Mouse (Mus musculus) left cerebral cortex, adult 18-20 months (tissue): ENCODE measurements around the gene Cog8. TPM values are rescaled to one million over a fixed set of nuclear protein-coding genes. Genes with fewer than 3 reads are reported as not detected.
"Not testable (repeated sequence)": the region's sequence is repeated elsewhere in the genome, so short reads cannot be mapped to it uniquely, and the experiment has no call there.

Experiments used
- DNase-seq, 2 experiments: peaks; one replicate each; pipeline ENCODE4 v3.0.0; 2021 to 2022; ENCODE audit warnings: low spot score in 2 of 2, mixed read lengths in 1 of 2
- microRNA-seq, 2 experiments: library from miRNA; unstranded; fragments of <30 nt; microRNA quantifications; one replicate each; pipeline ENCODE4 v1.2.0; 2021
- total RNA-seq, 2 experiments: library from RNA; stranded (reverse); gene quantifications; 2 replicates each; pipeline ENCODE4 v1.2.3; 2021

Cog8 gene
- total RNA-seq, 2 experiments from 2014 or later: 25.6 to 27.8 TPM

DNA sequence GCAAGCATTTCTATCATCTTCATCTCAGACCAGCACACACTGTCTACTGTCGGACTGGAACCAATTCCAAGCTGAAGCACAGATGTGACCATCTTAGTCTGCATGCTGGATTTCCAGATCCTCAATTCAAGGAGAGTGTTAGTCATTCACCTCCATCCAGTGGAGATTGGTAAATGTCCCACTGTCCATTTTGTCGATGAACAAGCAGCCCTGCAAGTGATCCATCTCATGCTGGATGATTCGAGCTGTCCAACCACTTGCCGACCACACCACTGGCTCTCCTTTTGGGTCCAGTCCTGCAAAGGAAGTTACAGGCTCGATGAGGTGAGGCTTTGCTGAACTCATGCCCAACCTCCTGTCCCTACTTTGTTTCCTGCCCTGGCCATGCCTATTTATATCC lies 9.5 kb downstream of the Cog8 start:
- DNase-seq: no peak

DNA sequence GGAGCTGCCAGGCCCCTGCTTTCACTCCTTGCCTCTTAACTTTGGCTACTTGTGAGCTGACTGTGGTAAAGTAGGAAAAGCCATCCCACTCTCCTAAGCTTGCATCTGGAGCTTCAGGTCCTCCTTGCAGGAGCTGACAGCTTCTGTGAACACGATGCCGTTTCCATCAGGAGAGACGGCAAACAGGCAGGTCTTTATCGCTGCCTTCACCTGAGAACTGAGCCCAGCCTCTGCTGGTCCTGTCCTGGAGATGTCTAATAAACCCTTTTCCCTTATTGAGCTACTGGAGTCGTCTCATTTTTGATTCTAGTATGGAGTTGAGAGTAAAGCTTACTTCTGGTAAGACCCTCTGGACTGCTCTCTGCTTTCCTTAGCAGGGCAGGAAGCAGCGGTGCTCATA lies 11.0 kb downstream of the Cog8 start:
- DNase-seq: no peak

DNA sequence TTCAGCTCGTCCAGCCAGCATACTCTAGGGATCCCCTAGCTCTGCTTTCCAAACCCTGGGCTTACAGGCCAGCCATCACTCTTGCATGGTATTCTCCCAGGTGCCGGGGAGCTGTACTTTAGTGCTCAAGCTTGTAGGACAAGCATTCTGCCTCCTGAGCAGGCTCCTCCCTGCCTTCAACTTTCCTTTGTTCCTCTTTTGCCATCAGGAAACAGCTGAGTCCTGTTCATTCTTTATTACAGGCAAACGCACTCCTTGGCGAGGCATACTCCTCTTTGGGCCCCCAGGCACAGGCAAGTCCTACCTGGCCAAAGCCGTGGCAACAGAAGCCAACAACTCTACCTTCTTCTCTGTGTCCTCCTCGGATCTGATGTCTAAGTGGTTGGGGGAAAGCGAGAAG lies 15.9 kb downstream of the Cog8 start:
- DNase-seq: no peak

DNA sequence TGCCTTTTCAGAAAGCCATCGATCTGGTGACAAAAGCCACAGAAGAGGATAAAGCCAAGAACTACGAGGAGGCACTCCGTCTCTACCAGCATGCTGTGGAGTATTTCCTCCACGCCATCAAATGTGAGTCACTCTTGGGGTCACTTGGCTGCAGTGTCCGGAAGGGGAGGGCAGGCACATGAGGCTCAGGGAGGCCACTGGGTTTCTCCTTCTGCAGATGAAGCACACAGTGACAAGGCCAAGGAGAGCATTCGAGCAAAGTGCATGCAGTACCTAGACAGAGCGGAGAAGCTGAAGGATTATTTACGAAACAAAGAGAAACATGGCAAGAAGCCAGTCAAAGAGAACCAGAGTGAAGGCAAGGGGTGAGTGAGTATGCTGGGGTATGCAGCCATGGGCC lies 19.9 kb downstream of the Cog8 start:
- DNase-seq: no peak

DNA sequence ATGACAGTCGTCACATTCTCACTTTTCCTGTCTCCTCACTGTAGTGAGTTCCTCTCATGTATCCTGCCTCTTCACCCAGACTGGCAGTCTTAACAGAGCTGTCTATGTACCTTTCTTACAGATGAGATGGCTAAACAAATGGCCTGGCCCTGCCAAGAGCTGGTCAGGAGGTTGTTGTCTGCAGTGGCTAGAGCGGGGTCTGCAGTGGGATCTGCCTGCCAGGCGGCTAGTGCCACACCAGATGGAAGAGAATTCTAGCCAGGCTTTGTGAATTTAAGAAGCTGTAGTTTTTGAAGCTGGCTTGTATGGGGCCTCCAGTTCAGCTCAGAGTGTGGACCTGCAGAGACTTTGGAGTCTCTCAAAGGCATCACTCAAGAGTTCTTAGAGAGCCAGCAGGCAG lies 20.8 kb downstream of the Cog8 start:
- DNase-seq: no peak

DNA sequence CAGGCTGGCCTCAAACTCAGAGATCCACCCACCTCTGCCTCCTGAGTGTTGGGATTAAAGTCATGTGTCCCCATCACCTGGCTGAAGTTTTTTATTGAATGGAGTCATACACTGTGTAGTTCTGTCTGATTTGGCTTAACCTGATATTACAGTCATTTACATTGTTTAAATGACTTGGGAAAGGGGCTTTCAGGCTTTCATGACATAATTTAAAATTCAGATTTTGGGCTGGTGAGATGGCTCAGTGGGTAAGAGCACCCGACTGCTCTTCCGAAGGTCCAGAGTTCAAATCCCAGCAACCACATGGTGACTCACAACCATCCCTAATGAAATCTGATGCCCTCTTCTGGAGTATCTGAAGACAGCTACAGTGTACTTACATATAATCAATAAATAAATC lies 22.9 kb downstream of the Cog8 start:
- not testable (repeated sequence) for DNase-seq

DNA sequence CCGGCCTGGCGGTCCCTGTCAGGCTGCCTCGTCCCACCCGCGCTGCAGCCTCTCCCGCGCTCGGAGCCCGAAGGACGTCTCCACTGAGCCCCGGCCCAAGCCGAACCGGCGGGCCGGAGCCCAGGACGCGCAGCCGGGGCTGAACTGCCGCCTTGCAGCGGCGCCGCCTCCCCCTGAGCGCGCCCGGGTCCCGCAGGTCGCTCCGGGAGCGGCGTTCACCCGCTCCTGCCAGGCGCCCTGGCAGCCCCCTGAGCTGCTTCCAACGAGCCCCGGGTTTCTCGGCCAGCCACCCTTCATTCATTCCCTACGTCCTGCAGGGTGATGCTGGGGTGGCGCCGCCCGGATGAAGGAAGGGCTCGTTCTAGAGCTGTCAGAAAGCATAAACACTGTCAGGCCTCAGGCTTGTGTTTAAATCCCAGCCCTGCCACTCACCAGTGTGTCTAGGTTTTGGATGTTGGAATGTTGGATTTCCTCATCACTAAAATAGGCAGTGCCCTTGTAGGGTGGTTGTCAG lies 24.9 kb downstream of the Cog8 start:
- no peak for DNase-seq

DNA sequence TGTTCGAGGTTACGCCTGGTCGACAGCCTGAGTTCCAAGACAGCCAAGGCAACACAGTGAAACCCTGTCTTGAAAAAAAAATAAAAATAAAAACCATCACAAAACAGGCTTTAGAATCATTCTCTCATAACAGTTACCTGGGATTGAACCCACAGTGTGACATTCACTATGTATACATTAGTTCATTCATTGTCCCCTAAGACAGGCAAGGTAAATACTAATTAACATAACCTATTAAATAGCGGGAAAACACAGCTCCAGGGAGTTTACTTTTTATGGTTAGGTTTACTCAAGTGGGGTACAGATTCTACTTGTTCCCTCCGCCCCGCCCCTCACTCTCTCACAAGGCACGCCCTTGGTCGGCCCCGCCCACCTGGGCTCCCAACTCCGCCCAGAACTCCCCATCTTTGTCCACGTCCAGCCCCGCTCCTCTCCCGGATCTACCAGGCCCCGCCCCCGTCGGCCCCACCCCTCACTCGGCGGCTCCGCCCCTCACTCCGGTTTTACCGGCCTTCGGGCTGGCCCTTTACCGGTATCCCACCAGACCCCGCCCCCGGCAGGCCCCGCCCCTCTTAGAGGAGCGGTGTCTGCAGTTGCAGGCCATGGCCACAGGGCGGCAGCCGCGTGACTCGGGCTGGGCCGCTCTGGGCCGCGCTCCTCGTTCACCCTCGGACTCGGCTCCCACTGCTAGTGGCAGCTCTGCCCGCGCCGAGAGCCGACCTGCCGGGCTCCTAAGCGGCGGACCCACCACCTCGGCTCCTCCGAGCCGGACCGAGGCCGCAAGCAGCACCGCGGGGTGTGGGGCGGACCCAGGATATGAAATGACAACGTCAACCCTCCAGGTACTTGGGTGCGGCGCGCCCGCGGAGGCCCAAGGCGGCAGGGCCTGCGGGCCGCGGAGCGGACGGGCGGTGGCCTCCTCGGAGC lies 25.6 kb downstream of the Cog8 start, which contains the start of gene Vps4a:
Gene Vps4a, plus strand, starts transcription at position 573 of the 927 bp plus-strand sequence.
- DNase-seq: peak; percentile 95

DNA sequence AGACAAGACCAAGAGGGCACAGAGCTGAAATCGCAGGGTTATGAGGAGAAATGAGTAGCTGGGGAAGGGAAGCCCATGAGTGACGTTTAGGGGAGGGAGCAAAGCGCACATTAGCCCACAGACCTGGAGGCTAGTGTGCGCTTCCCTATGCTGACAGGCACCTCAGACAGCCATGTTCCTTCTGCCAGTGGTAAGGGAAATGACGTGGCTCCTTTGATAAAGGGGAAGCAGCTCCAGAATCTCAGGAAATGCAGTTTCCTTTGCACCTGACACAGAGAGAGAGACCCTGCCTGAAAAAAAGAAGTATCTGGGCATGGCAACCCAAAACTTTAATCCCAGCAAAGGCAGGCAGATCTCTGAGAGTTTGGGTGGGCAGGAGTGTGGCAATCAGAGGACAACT lies 26.4 kb downstream of the Cog8 start:
- DNase-seq: no peak

DNA sequence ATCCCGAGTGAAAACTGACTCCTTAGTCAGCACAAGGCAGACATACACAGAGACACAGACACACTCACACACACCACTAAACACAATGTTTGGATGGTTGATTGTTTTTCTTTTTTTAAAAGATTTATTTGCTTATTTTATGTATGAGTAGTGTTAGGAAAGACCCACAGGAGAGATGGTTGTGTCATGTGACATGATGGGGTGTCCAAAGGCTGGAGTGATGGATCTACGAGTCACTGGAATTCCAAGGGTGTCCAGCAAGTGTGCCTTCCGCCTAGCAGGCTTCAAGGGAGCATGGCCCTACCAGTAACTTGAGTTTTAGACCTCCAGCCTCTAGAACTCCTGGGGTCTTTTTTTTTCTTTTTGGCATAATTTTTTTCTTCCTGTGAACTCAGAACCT lies 27.2 kb downstream of the Cog8 start:
- no peak for DNase-seq

DNA sequence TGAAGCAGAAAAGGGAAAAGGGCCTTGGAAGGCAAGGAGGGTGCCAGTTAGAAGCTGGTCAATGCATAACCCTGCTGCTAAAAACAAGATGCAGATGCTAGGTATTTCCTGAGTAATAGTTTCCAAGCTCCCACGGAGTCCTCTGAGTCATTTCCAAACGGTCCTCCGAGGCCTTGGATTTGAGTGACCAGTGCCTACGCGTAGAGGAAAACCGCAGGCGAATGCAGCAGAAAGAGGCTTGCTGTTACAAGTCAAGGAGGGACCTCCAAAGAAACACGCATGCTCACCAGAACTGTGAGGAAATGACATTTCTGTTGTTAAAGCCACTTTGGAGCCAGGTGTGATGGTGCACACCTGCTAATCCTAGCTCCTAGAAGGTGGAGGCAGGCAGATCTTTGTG lies 33.0 kb downstream of the Cog8 start:
- DNase-seq: no peak

DNA sequence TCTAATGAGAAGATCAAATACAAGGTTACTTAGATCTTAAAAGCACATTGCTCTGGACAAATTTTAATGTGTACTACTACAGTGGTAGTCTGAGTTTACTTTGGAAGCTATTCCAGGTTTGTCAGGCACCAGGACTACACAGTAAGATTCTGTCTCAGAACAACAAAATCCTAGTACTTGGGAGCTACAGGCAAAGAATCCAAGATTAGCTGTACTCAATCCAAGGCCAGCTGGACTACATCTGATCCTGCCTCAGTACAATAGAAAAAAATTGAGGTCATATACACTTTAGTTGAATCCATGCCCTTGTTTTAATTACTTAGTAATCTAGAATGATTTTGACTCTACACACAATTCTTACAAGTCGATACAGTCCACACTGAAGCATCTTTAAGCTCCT lies 41.6 kb downstream of the Cog8 start:
- no peak for DNase-seq

DNA sequence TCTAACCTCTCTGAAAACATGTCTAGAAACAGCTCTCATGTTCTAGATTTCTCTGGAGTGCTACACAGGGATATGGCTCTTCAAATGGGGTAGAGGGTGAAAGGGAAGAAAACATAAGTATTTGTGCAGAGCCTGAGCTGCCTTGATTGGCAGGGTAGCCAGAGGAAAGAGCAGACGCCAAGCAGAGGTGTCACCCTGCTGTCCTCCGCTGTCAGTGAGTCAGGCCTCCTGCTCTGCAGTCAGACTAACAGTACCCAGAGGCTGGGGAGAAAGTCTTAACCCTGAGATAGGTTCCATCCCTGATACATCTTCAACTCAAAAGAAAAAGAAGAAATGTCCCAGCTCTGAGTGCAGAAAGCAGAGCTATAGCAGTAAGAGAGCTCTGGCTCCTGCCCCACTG lies 43.8 kb downstream of the Cog8 start:
- no peak for DNase-seq

DNA sequence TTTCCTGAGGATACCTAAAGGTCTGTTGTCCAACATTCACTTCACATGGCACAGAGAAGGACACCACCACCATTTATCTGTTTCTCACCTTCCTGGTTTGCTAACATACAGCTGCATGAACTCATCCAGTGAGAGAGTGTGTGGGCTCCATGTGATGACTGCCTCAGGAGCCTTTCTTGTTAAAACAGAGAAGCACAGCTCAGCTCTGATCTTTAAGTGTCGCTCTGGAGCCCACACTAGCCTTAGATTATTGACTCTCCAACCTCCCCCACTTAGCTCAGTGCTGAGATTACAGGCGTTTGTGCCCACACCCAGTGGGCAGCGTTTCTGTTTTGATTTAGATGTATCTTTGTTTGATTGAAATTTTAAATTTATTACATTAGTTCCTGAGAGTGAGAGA lies 48.7 kb downstream of the Cog8 start:
- peak; percentile 12 to 30 for DNase-seq

DNA sequence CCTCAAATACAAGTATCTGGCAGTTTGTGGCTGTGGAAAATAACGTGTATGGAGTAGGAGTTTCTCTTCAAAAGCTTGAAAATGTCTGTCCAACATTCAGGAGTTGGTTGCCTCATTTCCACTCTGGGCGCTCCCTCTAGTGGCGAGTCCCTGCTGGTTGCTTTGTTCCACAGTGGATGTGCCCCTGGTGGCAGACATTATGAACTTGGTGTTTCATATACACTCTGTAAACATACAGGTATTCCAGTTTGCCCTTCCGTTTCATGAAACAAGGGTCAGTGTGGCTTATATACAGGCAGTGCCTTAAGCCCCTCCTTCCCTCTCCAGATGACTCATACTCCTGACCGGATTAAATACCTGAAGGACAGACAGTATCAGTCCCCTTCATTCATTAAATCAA lies 54.0 kb downstream of the Cog8 start:
- DNase-seq: peak; percentile 89 to 92

DNA sequence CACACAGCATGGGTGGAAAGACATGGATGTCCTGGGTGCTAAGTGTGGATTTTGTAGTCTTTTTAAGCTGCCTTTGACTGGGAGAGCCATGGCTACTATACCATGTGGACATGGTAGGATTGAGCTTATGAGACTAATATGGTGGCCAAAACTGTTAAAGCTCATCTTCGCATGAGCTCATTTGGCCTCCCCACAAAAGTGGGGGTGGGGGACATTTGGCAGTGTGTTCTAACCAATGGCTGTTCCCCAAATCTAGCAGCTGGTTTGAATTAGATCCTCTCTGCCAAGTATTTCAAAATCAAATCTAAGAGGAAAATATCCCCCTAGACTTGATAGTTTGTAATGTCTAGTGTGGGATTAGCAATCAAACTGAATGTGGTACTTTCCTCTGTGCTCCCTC lies 57.4 kb downstream of the Cog8 start:
- DNase-seq: no peak

DNA sequence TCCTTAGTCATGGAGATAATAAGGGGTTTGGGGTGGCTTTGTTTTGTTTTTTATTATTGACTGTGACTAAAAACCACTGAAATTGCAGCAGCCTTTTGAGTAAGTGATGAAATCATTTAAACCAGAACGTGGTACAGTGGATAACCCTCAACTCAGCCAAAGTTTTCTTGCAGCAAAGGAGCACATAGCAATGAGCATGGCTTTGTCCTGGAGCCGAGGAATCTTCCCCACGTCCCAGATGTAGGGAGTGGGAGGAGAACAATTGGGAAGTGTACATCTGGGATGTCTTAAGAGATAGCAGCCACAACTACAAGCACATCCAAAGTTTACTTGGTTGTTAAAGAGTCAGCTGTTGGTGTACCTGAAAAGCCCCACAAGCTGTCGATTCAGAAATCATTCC lies 59.1 kb downstream of the Cog8 start:
- no peak for DNase-seq

DNA sequence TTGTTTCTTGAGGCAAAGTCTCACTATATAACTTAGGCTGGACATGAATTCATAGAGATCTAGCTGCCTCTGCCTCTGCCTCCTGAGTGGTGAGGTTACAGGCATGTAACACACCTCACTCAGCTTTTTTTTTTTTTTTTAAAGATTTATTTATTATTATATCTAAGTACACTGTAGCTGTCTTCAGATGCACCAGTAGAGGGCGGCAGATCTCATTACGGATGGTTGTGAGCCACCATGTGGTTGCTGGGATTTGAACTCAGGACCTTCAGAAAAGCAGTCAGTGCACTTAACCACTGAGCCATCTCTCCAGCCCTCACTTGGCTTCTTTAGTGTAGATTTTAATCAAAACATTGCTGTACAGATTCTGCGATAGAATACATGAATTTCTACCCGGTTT lies 60.1 kb downstream of the Cog8 start:
- DNase-seq: not testable (repeated sequence)

Small RNAs within 50 kb of the gene (microRNA-seq; reads per million reads assigned to microRNA genes)
- 0.42 to 1.2 reads per million in 2 experiments for gene Mir7075

Other genes with a start within 250 kb of the Cog8 start
- gene Has3, start 186.4 kb downstream of the Cog8 start, total RNA-seq: 1 to 10 TPM; 1.1 to 2.0 TPM
- 10 to 100 TPM; 36.9 to 40.8 TPM for gene Utp4, start 163.1 kb downstream of the Cog8 start, total RNA-seq
- gene Sntb2, start 120.9 kb downstream of the Cog8 start, total RNA-seq: 10 to 100 TPM; 20.8 to 21.3 TPM
- gene Vps4a, start 25.5 kb downstream of the Cog8 start, total RNA-seq: 100 to 1,000 TPM; 116 to 126 TPM
- 10 to 100 TPM; 23.8 to 26.3 TPM for gene Pdf, start 8.1 kb downstream of the Cog8 start, total RNA-seq
- gene Nip7, start 188 bp upstream of the Cog8 start, total RNA-seq: 10 to 100 TPM; 43.2 to 44.9 TPM
- gene Tmed6, start 9.0 kb upstream of the Cog8 start, total RNA-seq: not detected
- 10 to 100 TPM; 37.2 to 39.0 TPM for gene Terf2, start 39.9 kb upstream of the Cog8 start, total RNA-seq
- gene Cyb5b, start 94.0 kb upstream of the Cog8 start, total RNA-seq: 10 to 100 TPM; 95.1 to 98.8 TPM
- 10 to 100 TPM; 50.1 to 51.8 TPM for gene Nfat5, start 236.8 kb upstream of the Cog8 start, total RNA-seq